Mouse (Mus musculus) G1E-ER4 (cell line): Measurements from ENCODE around the gene Pde11a. TPM values are rescaled to one million over a fixed set of nuclear protein-coding genes. Genes with fewer than 3 reads are reported as not detected.

Experiments
- GATA1 ChIP-seq: IDR thresholded peaks from one replicate; pipeline ENCODE4 v1.8.0; 2012; ENCODE audit warnings: low read length, inconsistent platforms
- polyA plus RNA-seq: library from polyadenylated mRNA; stranded (reverse); fragments of >175 nt; gene quantifications from 2 replicates; pipeline ENCODE4 v1.2.3, GENCODE M21; 2012

Pde11a gene
- polyA plus RNA-seq, 1 experiment: 0.05 TPM

DNA sequence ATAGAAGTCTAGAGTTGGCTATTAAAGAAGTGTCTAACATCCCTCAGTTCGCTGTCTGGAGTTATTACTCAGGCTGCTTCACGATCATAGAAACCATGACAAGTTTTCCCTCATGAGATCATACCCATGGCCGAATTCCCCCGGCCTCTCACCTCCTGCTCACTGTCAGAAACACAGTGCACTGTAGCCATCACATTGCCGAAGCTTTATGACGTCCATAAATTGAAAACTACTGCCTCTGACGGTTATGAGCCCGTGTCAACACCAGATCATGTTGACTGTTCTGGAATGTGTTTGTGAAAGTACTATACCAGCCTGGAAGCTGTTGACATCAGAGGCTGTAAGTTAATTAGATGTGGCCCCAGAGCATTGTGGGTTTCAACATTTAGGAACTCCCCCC is 387.9 kb downstream of the Pde11a start:
- no peak for TF ChIP-seq GATA1

Other genes starting within 250 kb of the Pde11a start
- gene Cyct, start 21.7 kb upstream of the Pde11a start, polyA plus RNA-seq: not detected in 2 replicates
- gene Rbm45, start 31.2 kb upstream of the Pde11a start, polyA plus RNA-seq: 17.1 and 25.4 TPM in 2 replicates
- not detected in 2 replicates for gene Osbpl6, start 67.7 kb upstream of the Pde11a start, polyA plus RNA-seq